Comparison of ENCODE assay signal across 8 mouse cellular contexts in genomic region chr9:70542305-70543041, GRCm38 (mm10). TPM values are rescaled to one million over a fixed set of nuclear protein-coding genes. Genes with fewer than 3 reads are reported as not detected.
DNase-seq lines count a peak whose midpoint lies in the region; ATAC-seq and TF ChIP-seq lines count a peak whose summit lies in the region.

TSS of gene Sltm (plus strand) at chr9:70542754.

- H3K36me3 ChIP-seq in heart, embryonic 11.5 days (ENCODE audit: control insufficient read depth, insufficient read depth, low read length), result no peaks in the 10 kb centered on the region
- H3K36me3 ChIP-seq in kidney, embryonic 16.5 days (ENCODE audit: insufficient read depth, low read length), result no peaks in the 10 kb centered on the region
- H3K36me3 ChIP-seq in liver, adult 2 months (ENCODE audit: control insufficient read depth, insufficient read depth, low read length), result no peaks in the 10 kb centered on the region
- peaks cover 13% of the 10 kb centered on the region for H3K36me3 ChIP-seq in myocyte (ENCODE audit: control insufficient read depth, insufficient read depth)
- peaks cover 2% of the 10 kb centered on the region; the same call in 1 of the 2 replicates for H3K36me3 ChIP-seq in splenic B cell, adult 2 months (ENCODE audit: control insufficient read depth, insufficient read depth, low read length, poor library complexity, severe bottlenecking)

- H3K79me2 ChIP-seq in liver, adult 2 months (ENCODE audit: control insufficient read depth, insufficient read depth, low read length), result no peaks in the 10 kb centered on the region; the same call in 1 of the 2 replicates
- peaks cover 43% of the 10 kb centered on the region for H3K79me2 ChIP-seq in myocyte (ENCODE audit: control insufficient read depth, insufficient read depth)

- peak; percentile 94 for ATAC-seq in erythroblast, adult 5-6 weeks (replicated peaks; ENCODE audit: low FRiP score, poor library complexity, severe bottlenecking)
- peak; percentile 97 for ATAC-seq in heart, embryonic 11.5 days (replicated peaks; ENCODE audit: insufficient number of reproducible peaks, low FRiP score, low TSS enrichment)
- peak; percentile 96 for ATAC-seq in kidney, embryonic 16.5 days (ENCODE audit: low FRiP score, low TSS enrichment)

- under 1% methylated on average over 66 of the region's 75 CpGs for WGBS in heart, embryonic 11.5 days (ENCODE audit: insufficient replicate concordance)
- WGBS in kidney, embryonic 16.5 days, result under 1% methylated on average over 68 of the region's 75 CpGs
- WGBS in liver, adult 2 months, result 1% methylated on average over 75 of the region's 75 CpGs

- 0 out of 2 replicates have a peak, but pooled peaks cover 3% of the 10 kb centered on the region for H3K4me1 ChIP-seq in heart, embryonic 11.5 days (ENCODE audit: control insufficient read depth, insufficient read depth, low read length)
- peaks cover 18% of the 10 kb centered on the region for H3K4me1 ChIP-seq in kidney, embryonic 16.5 days (ENCODE audit: insufficient read depth, low read length)
- H3K4me1 ChIP-seq in liver, adult 2 months (ENCODE audit: control insufficient read depth, insufficient read depth, low read length), result peaks cover 4% of the 10 kb centered on the region; the same call in 1 of the 2 replicates

- peak within 1 kb of the TSS; percentile 94 for H3K4me2 ChIP-seq in heart, embryonic 11.5 days
- peak within 1 kb of the TSS; percentile 87 for H3K4me2 ChIP-seq in kidney, embryonic 16.5 days (replicated peaks; ENCODE audit: low read depth, low read length)
- peak within 1 kb of the TSS; percentile 98 for H3K4me2 ChIP-seq in myocyte (ENCODE audit: low read depth)

- H3K27me3 ChIP-seq in heart, embryonic 11.5 days (ENCODE audit: control insufficient read depth, insufficient read depth, low read length), result no peaks in the 10 kb centered on the region
- no peaks in the 10 kb centered on the region for H3K27me3 ChIP-seq in kidney, embryonic 16.5 days (ENCODE audit: insufficient read depth, low read length)
- H3K27me3 ChIP-seq in liver, adult 2 months (ENCODE audit: control insufficient read depth, insufficient read depth, low read length), result no peaks in the 10 kb centered on the region
- H3K27me3 ChIP-seq in myocyte (ENCODE audit: control insufficient read depth, insufficient read depth, insufficient read length), result no peaks in the 10 kb centered on the region
- no peaks in the 10 kb centered on the region for H3K27me3 ChIP-seq in splenic B cell, adult 2 months (ENCODE audit: control insufficient read depth, insufficient read depth, low read length, poor library complexity, severe bottlenecking)

- peak within 1 kb of the TSS; percentile 93 for H3ac ChIP-seq in myocyte (ENCODE audit: control insufficient read depth, insufficient read length)

- H3K9me3 ChIP-seq in heart, embryonic 11.5 days (replicated peaks; ENCODE audit: control insufficient read depth, low read length), result no peaks in the 10 kb centered on the region
- no peaks in the 10 kb centered on the region for H3K9me3 ChIP-seq in kidney, embryonic 16.5 days (ENCODE audit: low read length)

- peak within 1 kb of the TSS; percentile 74 for H3K4me3 ChIP-seq in heart, embryonic 11.5 days (ENCODE audit: low read depth, low read length)
- H3K4me3 ChIP-seq in kidney, embryonic 16.5 days (ENCODE audit: low read length), result peak within 1 kb of the TSS; percentile 86
- peak within 1 kb of the TSS; percentile 92 for H3K4me3 ChIP-seq in liver, adult 2 months (ENCODE audit: insufficient read depth, low read depth, low read length)
- H3K4me3 ChIP-seq in myocyte, result peak within 1 kb of the TSS; percentile 77

- peak; percentile 87 for TF ChIP-seq POLR2A in liver, adult 2 months (IDR thresholded peaks at IDR 0.05; ENCODE audit: extremely low read depth, insufficient read depth, low read length)
- peak; percentile 67 for TF ChIP-seq POLR2A in myocyte (IDR thresholded peaks at IDR 0.05; ENCODE audit: insufficient read length, low read depth)

- peak; percentile 99 for DNase-seq in B cell, adult 2 months
- DNase-seq in brain, adult 2 months (ENCODE audit: low read depth, low spot score), result peak; percentile 98
- DNase-seq in liver, adult 2 months (ENCODE audit: extremely low read depth, low read depth, low spot score), result peak; percentile 77
- peak; percentile 99 for DNase-seq in splenic B cell, adult 2 months (ENCODE audit: low read depth, low spot score)

- TF ChIP-seq CTCF in liver, adult 2 months (IDR thresholded peaks at IDR 0.05; ENCODE audit: low read depth, low read length), result no peak

- peak within 1 kb of the TSS; percentile 99 for H3K27ac ChIP-seq in heart, embryonic 11.5 days (ENCODE audit: low read depth, low read length)
- H3K27ac ChIP-seq in kidney, embryonic 16.5 days (ENCODE audit: low read length), result peak within 1 kb of the TSS; percentile 99
- peak within 1 kb of the TSS; percentile 88 for H3K27ac ChIP-seq in liver, adult 2 months (replicated peaks; ENCODE audit: insufficient read depth, low read depth, low read length)

- peak within 1 kb of the TSS; percentile 98 for H3K9ac ChIP-seq in heart, embryonic 11.5 days (ENCODE audit: low read depth, low read length)
- H3K9ac ChIP-seq in kidney, embryonic 16.5 days (replicated peaks; ENCODE audit: low read length), result peak within 1 kb of the TSS; percentile 94
- H3K9ac ChIP-seq in liver, adult 2 months (ENCODE audit: low read depth, low read length), result peak within 1 kb of the TSS; percentile 93

TF ChIP-seq in myocyte, 11 proteins besides CTCF, POLR2A, EP300 and RAD21:
- TF ChIP-seq MYOD1 (IDR thresholded peaks at IDR 0.05; ENCODE audit: control insufficient read depth in 1 of 3, insufficient read length in 2 of 3, low read depth in 2 of 3), result peak in 1 of 3 experiments; percentile 32
- TF ChIP-seq E2F4 (IDR thresholded peaks at IDR 0.05; ENCODE audit: insufficient read depth), result no peak
- TF ChIP-seq POLR2AphosphoS2 (IDR thresholded peaks at IDR 0.05; ENCODE audit: insufficient read length, low read depth), result peak; percentile 53
- no peak for TF ChIP-seq MAX (IDR thresholded peaks at IDR 0.05; ENCODE audit: low read depth)
- peak in 1 of 3 experiments; percentile 2 for TF ChIP-seq MYOG (IDR thresholded peaks at IDR 0.05; ENCODE audit: control insufficient read depth in 1 of 3, insufficient read depth in 1 of 3, insufficient read length in 2 of 3, low read depth in 2 of 3)

RNA-seq across cellular contexts. Expression of gene Sltm, which starts in this region (rescaled TPM):
- total RNA-seq in erythroblast, adult 5-6 weeks (2015; ENCODE audit: low replicate concordance), result 15.4 and 29.9 TPM in 2 replicates
- total RNA-seq in erythroblast, adult 5-6 weeks (2017; ENCODE audit: low replicate concordance), result 25.6 and 33.6 TPM in 2 replicates
- polyA plus RNA-seq in heart, embryonic 11.5 days (2014; fragmentation: Nextera tagmentation; extraction: Ambion mirVana), result 40.6 and 48.3 TPM in 2 replicates
- 49.2 and 63.8 TPM in 2 replicates for polyA plus RNA-seq in kidney, embryonic 16.5 days (2015; fragmentation: Nextera tagmentation; extraction: Ambion mirVana)
- total RNA-seq in liver, adult 2 months (2014; rRNA removed), result 16.5 and 17.6 TPM in 2 replicates
- polyA plus RNA-seq in liver, adult 2 months (2012; rRNA removed), result 2.8 and 3.5 TPM in 2 replicates
- 10.8 TPM for polyA plus RNA-seq in myocyte (2012; fragmentation: generic; extraction: Trizol)

Comparison
In these comparisons a context has a peak if more than half of its experiments do, and no peak if none do; other contexts are left out.
1. Peak in every context shown above with its lines: DNase-seq, ATAC-seq, H3K4me3 ChIP-seq and H3K27ac ChIP-seq.